Mouse (Mus musculus): ENCODE data around the gene Slc46a1. TPM values are rescaled to one million over a fixed set of nuclear protein-coding genes. Genes with fewer than 3 reads are reported as not detected.

Gene Slc46a1
- polyA plus RNA-seq, 1 experiment from 2014 or later, result 17.6 TPM

GRCm38 (mm10) chr11:78495904-78496303, 30.4 kb downstream of the Slc46a1 start:
- H3K9ac ChIP-seq, result peak overlapping the region; percentile 26; the same call in 1 of the 2 replicates
- H3K27ac ChIP-seq, result no peak overlapping the region
- ATAC-seq (ENCODE audit: low FRiP score, low read depth), result no peak
- WGBS, result 6% methylated on average over 6 of the region's 6 CpGs
- H3K4me3 ChIP-seq, result peak overlapping the region; percentile 74; the same call in 1 of the 2 replicates
- no peaks in the 10 kb centered on the region for H3K36me3 ChIP-seq
- no peaks in the 10 kb centered on the region for H3K9me3 ChIP-seq
- peak overlapping the region; percentile 94 for H3K4me2 ChIP-seq (replicated peaks)
- H3K4me1 ChIP-seq, result peaks cover 18% of the 10 kb centered on the region
- H3K27me3 ChIP-seq (replicated peaks), result peaks cover 41% of the 10 kb centered on the region

- Histone ChIP-seq H3K27me3 (replicated peaks) (peaks cover 38% of the 10 kb centered on the region), H3K9me3 (no peaks in the 10 kb centered on the region), H3K4me3 (peak overlapping the region; percentile 74), H3K27ac (peak overlapping the region; percentile 82), H3K4me2 (replicated peaks) (peak overlapping the region; percentile 94), H3K36me3 (no peaks in the 10 kb centered on the region), H3K4me1 (peaks cover 15% of the 10 kb centered on the region), H3K9ac (peak overlapping the region; percentile 87)
- peak; percentile 84 for ATAC-seq (ENCODE audit: low FRiP score, low read depth)
- under 1% methylated on average over 44 of the region's 44 CpGs for WGBS
Measured at GRCm38 (mm10) chr11:78497071-78497541, 31.6 kb downstream of the Slc46a1 start.

- no peaks in the 10 kb centered on the region for H3K36me3 ChIP-seq
- H3K9me3 ChIP-seq, result no peaks in the 10 kb centered on the region
- ATAC-seq (ENCODE audit: low FRiP score, low read depth), result peak; percentile 95
- H3K27ac ChIP-seq, result peak within 1 kb of the TSS; percentile 82
- WGBS, result 3% methylated on average over 36 of the region's 36 CpGs
- H3K27me3 ChIP-seq (replicated peaks), result peaks cover 38% of the 10 kb centered on the region
- H3K9ac ChIP-seq, result peak within 1 kb of the TSS; percentile 87
- peaks cover 15% of the 10 kb centered on the region for H3K4me1 ChIP-seq
- peak within 1 kb of the TSS; percentile 74 for H3K4me3 ChIP-seq
- peak within 1 kb of the TSS; percentile 94 for H3K4me2 ChIP-seq (replicated peaks)
Measured at GRCm38 (mm10) chr11:78497544-78498522, 32.3 kb downstream of the Slc46a1 start, which contains the start of gene Sarm1. Gene Sarm1 (minus strand): TSS chr11:78497754.

- Histone ChIP-seq H3K4me1 (peaks cover 15% of the 10 kb centered on the region), H3K36me3 (no peaks in the 10 kb centered on the region), H3K4me2 (replicated peaks) (peak within 1 kb of the TSS; percentile 94), H3K9ac (peak within 1 kb of the TSS; percentile 87), H3K27me3 (replicated peaks) (peaks cover 38% of the 10 kb centered on the region), H3K9me3 (no peaks in the 10 kb centered on the region), H3K4me3 (peak within 1 kb of the TSS; percentile 74), H3K27ac (peak within 1 kb of the TSS; percentile 62; the same call in 1 of the 2 replicates)
- ATAC-seq (ENCODE audit: low FRiP score, low read depth), result no peak
- WGBS, result 57% methylated on average over 7 of the region's 7 CpGs
Measured at GRCm38 (mm10) chr11:78499004-78499403, 33.5 kb downstream of the Slc46a1 start, which contains the start of gene Vtn. Gene Vtn (plus strand): TSS chr11:78499091.

GRCm38 (mm10) chr11:78499543-78499942, 34.0 kb downstream of the Slc46a1 start:
- no peaks in the 10 kb centered on the region for H3K9me3 ChIP-seq
- H3K4me2 ChIP-seq (replicated peaks), result no peak overlapping the region
- no peak for ATAC-seq (ENCODE audit: low FRiP score, low read depth)
- H3K27me3 ChIP-seq (replicated peaks), result peaks cover 36% of the 10 kb centered on the region
- WGBS, result 59% methylated on average over 16 of the region's 16 CpGs
- H3K4me3 ChIP-seq, result 0 out of 2 replicates have a peak overlapping the region, but pooled peaks have one; percentile 5
- H3K4me1 ChIP-seq, result peaks cover 15% of the 10 kb centered on the region
- no peaks in the 10 kb centered on the region for H3K36me3 ChIP-seq
- H3K9ac ChIP-seq, result no peak overlapping the region
- H3K27ac ChIP-seq, result no peak overlapping the region

- peaks cover 30% of the 10 kb centered on the region for H3K27me3 ChIP-seq (replicated peaks)
- 0 out of 2 replicates have a peak overlapping the region, but pooled peaks have one; percentile 13 for H3K9ac ChIP-seq
- H3K4me2 ChIP-seq (replicated peaks), result 0 out of 2 replicates have a peak overlapping the region, but pooled peaks have one; percentile 5
- H3K36me3 ChIP-seq, result no peaks in the 10 kb centered on the region
- no peak overlapping the region for H3K4me3 ChIP-seq
- 81% methylated on average over 9 of the region's 9 CpGs for WGBS
- no peak overlapping the region for H3K27ac ChIP-seq
- no peak for ATAC-seq (ENCODE audit: low FRiP score, low read depth)
- H3K9me3 ChIP-seq, result no peaks in the 10 kb centered on the region
- H3K4me1 ChIP-seq, result peaks cover 13% of the 10 kb centered on the region
Measured at GRCm38 (mm10) chr11:78500623-78501202, 35.2 kb downstream of the Slc46a1 start.

GRCm38 (mm10) chr11:78501529-78501928, 36.0 kb downstream of the Slc46a1 start:
- H3K4me2 ChIP-seq (replicated peaks), result no peak overlapping the region
- peaks cover 27% of the 10 kb centered on the region for H3K27me3 ChIP-seq (replicated peaks)
- no peak overlapping the region for H3K9ac ChIP-seq
- H3K36me3 ChIP-seq, result peaks cover 6% of the 10 kb centered on the region
- no peak overlapping the region for H3K27ac ChIP-seq
- no peak overlapping the region for H3K4me3 ChIP-seq
- no peaks in the 10 kb centered on the region for H3K9me3 ChIP-seq
- 85% methylated on average over 20 of the region's 20 CpGs for WGBS
- ATAC-seq (ENCODE audit: low FRiP score, low read depth), result no peak
- H3K4me1 ChIP-seq, result peaks cover 5% of the 10 kb centered on the region

GRCm38 (mm10) chr11:78502909-78503650, 37.6 kb downstream of the Slc46a1 start, which contains the start of gene Sebox:
Gene Sebox (plus strand): TSS chr11:78503447.
- no peaks in the 10 kb centered on the region for H3K4me1 ChIP-seq
- H3K4me3 ChIP-seq, result no peak within 1 kb of the TSS
- peaks cover 27% of the 10 kb centered on the region for H3K27me3 ChIP-seq (replicated peaks)
- H3K4me2 ChIP-seq (replicated peaks), result no peak within 1 kb of the TSS
- no peak within 1 kb of the TSS for H3K9ac ChIP-seq
- H3K27ac ChIP-seq, result no peak within 1 kb of the TSS
- no peak for ATAC-seq (ENCODE audit: low FRiP score, low read depth)
- no peaks in the 10 kb centered on the region for H3K9me3 ChIP-seq
- peaks cover 20% of the 10 kb centered on the region for H3K36me3 ChIP-seq
- WGBS, result 73% methylated on average over 7 of the region's 7 CpGs

GRCm38 (mm10) chr11:78505430-78505829, 39.9 kb downstream of the Slc46a1 start:
- Histone ChIP-seq H3K27me3 (replicated peaks) (peaks cover 11% of the 10 kb centered on the region), H3K4me1 (no peaks in the 10 kb centered on the region), H3K4me2 (replicated peaks) (no peak overlapping the region), H3K36me3 (peaks cover 31% of the 10 kb centered on the region), H3K9me3 (no peaks in the 10 kb centered on the region), H3K9ac (no peak overlapping the region), H3K4me3 (no peak overlapping the region), H3K27ac (no peak overlapping the region)
- ATAC-seq (ENCODE audit: low FRiP score, low read depth), result no peak
- whole genome bisulfite sequencing, result 78% methylated on average over 3 of the region's 3 CpGs

- 86% methylated on average over 5 of the region's 5 CpGs for WGBS
- Histone ChIP-seq H3K9me3 (no peaks in the 10 kb centered on the region), H3K4me3 (no peak overlapping the region), H3K36me3 (peaks cover 31% of the 10 kb centered on the region), H3K27me3 (replicated peaks) (no peaks in the 10 kb centered on the region), H3K4me2 (replicated peaks) (no peak overlapping the region), H3K27ac (no peak overlapping the region), H3K9ac (no peak overlapping the region), H3K4me1 (peaks cover 21% of the 10 kb centered on the region)
- no peak for ATAC-seq (ENCODE audit: low FRiP score, low read depth)
Measured at GRCm38 (mm10) chr11:78509148-78509547, 43.7 kb downstream of the Slc46a1 start.
